Mouse (Mus musculus) stomach, embryonic 14.5 days (tissue): ENCODE measurements at regions not wholly inside any gene's neighbourhood (a gene's known extent, or its start where the extent isn't known, plus 50 kb on each side); places are given as distances from the start of the nearest gene placed in this dataset.

Source experiments
- ATAC-seq: fragments of 200-750 bp; cut with Nextera tagmentation; 2 replicates; pipeline ENCODE4 v1.8.0; 2017; ENCODE audit warnings: low read depth, moderate TSS enrichment; ENCODE audit not compliant: insufficient number of reproducible peaks, insufficient read depth, low FRiP score
- H3K27ac ChIP-seq: fragments of 300-500 bp; sonication (generic); 2 replicates; pipeline ENCODE4 v1.5.1; 2014; ENCODE audit warnings: mild to moderate bottlenecking, low read length, moderate library complexity, mixed read lengths
- H3K27me3 ChIP-seq: fragments of 300-500 bp; sonication (generic); 2 replicates; pipeline ENCODE4 v1.6.1; 2014; ENCODE audit warnings: low read length, control low read depth, mixed read lengths; ENCODE audit not compliant: control insufficient read depth, insufficient read depth
- H3K36me3 ChIP-seq: fragments of 300-500 bp; sonication (generic); 2 replicates; pipeline ENCODE4 v1.6.1; 2014; ENCODE audit warnings: mild to moderate bottlenecking, control low read depth, low read length, moderate library complexity, mixed read lengths; ENCODE audit not compliant: control insufficient read depth, insufficient read depth
- H3K4me1 ChIP-seq: fragments of 300-500 bp; sonication (generic); 2 replicates; pipeline ENCODE4 v1.6.1; 2014; ENCODE audit warnings: low read length, control low read depth, mixed read lengths; ENCODE audit not compliant: control insufficient read depth, insufficient read depth
- H3K4me2 ChIP-seq: fragments of 300-500 bp; sonication (generic); replicated peaks from 2 replicates; pipeline ENCODE4 v1.6.1; 2014; ENCODE audit warnings: low read depth, low read length, control low read depth
- H3K4me3 ChIP-seq: fragments of 300-500 bp; sonication (generic); 2 replicates; pipeline ENCODE4 v1.5.1; 2014; ENCODE audit warnings: low read depth, low read length, control low read depth
- H3K9ac ChIP-seq: fragments of 300-500 bp; sonication (generic); replicated peaks from 2 replicates; pipeline ENCODE4 v1.6.1; 2014; ENCODE audit warnings: low read depth, mild to moderate bottlenecking, control low read depth, low read length, moderate library complexity, mixed read lengths
- H3K9me3 ChIP-seq: fragments of 300-500 bp; sonication (generic); 2 replicates; pipeline ENCODE4 v1.6.1; 2016; ENCODE audit warnings: low read depth, low read length, control low read depth; ENCODE audit not compliant: control insufficient read depth
- WGBS: fragments of 180-500 bp; shearing (Covaris S2); extraction: QIAGEN DNeasy Blood & Tissue Kit; methylation state at CpG from one replicate; pipeline ENCODE4 v1.1.7; 2014; 5-methylcytosine and 5-hydroxymethylcytosine counted together

DNA sequence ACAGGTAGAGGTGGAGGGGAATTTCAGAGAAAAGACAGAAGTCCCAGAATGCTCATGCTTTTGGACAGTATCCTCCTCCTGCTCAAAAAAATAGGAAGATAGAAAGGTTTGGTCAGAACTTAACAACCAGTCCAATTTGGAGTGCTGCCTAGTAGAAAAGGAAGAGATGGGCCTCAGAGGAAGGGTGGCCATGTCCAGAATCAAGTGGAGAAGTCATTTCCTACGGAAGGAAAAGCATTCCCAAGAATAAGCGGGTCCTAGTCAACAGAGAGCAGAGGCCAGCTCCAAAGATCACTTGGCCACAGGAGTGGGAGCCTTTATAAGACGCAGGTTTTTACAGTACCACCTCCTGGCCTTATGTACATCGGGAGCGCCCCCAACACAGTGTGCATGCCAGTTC, 125.3 kb upstream of the Ccdc122 start:
- Histone ChIP-seq H3K36me3 (no peaks in the 10 kb centered on the region), H3K27me3 (no peaks in the 10 kb centered on the region), H3K4me1 (peaks cover 6% of the 10 kb centered on the region), H3K9ac (no peak overlapping the region), H3K27ac (no peak overlapping the region), H3K4me2 (no peak overlapping the region), H3K4me3 (no peak overlapping the region), H3K9me3 (no peaks in the 10 kb centered on the region)
- 86% methylated on average over 5 of the region's 5 CpGs for WGBS
- ATAC-seq: no peak

DNA sequence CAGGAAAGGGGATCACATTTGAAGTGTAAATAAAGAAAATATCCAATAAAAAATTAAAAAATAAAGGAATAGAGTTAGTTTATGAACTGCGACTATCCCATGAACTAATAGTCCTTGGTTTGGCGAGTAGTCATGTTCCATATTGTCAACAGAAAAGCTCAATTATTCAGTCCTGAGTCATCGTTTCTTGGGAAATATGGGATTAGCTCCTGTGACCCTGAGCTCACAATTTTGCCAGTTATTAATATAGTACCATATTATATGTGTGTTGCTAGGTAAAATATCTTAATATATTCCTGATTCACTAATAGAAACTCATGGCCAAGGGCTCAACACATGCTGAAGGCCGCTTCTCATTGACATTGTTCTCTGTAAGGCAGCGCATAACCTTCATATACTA, 126.4 kb upstream of the Ccdc122 start:
- Histone ChIP-seq H3K36me3 (no peaks in the 10 kb centered on the region), H3K27ac (no peak overlapping the region), H3K9ac (no peak overlapping the region), H3K4me3 (no peak overlapping the region), H3K27me3 (no peaks in the 10 kb centered on the region), H3K9me3 (no peaks in the 10 kb centered on the region), H3K4me1 (peaks cover 6% of the 10 kb centered on the region), H3K4me2 (no peak overlapping the region)
- 85% methylated on average over 5 of the region's 5 CpGs for WGBS
- no peak for ATAC-seq

DNA sequence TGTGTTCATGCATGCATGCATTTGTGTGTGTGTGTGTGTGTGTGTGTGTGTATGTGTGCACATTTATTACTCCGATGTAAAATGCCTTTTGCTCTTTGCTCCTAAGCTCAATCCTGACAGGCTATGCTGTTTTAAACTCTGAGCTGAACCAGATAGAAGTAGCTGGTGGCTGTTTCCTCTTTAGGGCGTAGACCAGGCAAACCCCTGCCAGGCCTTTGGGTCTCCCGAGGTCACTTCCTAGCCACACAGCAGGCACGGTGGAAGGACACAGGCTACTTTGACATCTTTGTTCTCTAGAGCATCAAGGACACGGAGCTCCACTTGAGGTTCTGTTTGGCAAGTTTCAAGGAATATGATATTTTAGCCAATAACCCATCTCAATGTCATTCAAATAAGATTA, 128.6 kb upstream of the Ccdc122 start:
- no peak overlapping the region for H3K9ac ChIP-seq
- no peak for ATAC-seq

DNA sequence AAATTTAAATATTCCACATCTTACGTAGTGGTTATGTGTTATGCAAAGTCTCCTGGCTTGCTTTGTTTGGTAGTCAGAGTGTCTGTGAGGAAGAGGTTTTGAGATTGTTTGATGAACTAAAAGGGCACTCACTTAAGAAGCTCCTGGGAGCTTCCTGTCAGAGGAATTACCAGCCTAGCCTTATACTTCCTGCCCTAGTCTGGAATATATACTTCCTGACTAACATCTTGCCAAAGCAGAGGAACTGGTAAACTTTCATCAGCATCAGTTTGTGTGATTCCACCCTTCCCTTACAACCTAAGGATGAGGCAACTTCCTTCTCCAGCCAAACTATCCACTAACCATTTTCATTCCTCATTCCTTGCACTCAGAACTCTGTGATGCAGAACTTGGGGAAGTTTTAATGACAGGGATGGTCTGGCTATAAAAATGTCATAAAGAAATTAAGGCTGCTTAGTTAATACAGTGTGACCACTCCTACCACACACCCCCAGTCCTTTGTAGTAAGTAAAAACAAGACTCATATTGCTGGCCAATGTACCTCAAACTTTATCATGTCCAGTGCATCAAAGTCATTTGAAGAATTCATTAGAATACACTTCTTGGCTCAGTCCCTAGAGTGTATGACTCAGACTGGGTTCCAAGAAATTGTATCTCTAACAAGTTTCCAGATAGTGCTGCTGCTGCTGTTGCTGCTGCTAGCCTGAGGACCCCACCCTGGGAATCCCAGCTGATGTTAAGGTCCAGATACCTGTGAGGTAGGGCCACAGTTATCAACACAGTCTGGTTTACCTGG, 133.4 kb upstream of the Ccdc122 start:
- no peak overlapping the region for H3K9ac ChIP-seq
- no peak overlapping the region for H3K4me3 ChIP-seq
- 0 out of 2 replicates have a peak, but pooled peaks cover 7% of the 10 kb centered on the region for H3K4me1 ChIP-seq
- no peak overlapping the region for H3K27ac ChIP-seq
- ATAC-seq: no peak
- no peaks in the 10 kb centered on the region for H3K9me3 ChIP-seq
- no peaks in the 10 kb centered on the region for H3K27me3 ChIP-seq
- H3K4me2 ChIP-seq: no peak overlapping the region
- no peaks in the 10 kb centered on the region for H3K36me3 ChIP-seq
- 56% methylated on average over 1 of the region's 1 CpGs for WGBS

More for the DNA sequence above, 128.6 kb upstream of the Ccdc122 start:
- Histone ChIP-seq H3K4me3 (no peak overlapping the region), H3K27me3 (no peaks in the 10 kb centered on the region), H3K9me3 (no peaks in the 10 kb centered on the region), H3K4me1 (peaks cover 6% of the 10 kb centered on the region), H3K36me3 (no peaks in the 10 kb centered on the region), H3K27ac (no peak overlapping the region), H3K4me2 (no peak overlapping the region)
- WGBS: 66% methylated on average over 5 of the region's 5 CpGs

DNA sequence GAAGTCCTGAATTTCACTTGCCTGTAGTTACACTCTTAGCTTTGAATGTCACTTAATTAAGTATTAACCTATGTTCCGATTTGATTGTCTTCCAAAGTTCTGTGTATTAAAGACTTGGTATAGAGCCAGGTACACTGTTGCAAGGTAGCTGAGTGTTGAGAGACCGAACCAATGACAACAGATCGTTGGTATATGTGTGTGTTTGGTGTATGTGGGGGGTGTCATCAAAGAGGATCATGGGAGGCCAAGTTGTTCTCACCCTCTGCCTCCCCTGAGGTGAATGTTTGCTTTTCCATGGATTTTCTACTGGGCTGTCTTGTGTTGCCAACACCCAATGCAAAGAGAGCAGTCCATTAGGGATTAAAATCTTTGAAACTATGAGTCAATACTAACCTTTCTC, 135.1 kb upstream of the Ccdc122 start:
- no peaks in the 10 kb centered on the region for H3K9me3 ChIP-seq
- H3K36me3 ChIP-seq: no peaks in the 10 kb centered on the region
- no peak overlapping the region for H3K27ac ChIP-seq
- H3K9ac ChIP-seq: no peak overlapping the region
- H3K4me3 ChIP-seq: no peak overlapping the region
- no peak for ATAC-seq
- 90% methylated on average over 3 of the region's 3 CpGs for WGBS
- H3K4me2 ChIP-seq: no peak overlapping the region
- H3K4me1 ChIP-seq: 0 out of 2 replicates have a peak, but pooled peaks cover 7% of the 10 kb centered on the region
- H3K27me3 ChIP-seq: no peaks in the 10 kb centered on the region

DNA sequence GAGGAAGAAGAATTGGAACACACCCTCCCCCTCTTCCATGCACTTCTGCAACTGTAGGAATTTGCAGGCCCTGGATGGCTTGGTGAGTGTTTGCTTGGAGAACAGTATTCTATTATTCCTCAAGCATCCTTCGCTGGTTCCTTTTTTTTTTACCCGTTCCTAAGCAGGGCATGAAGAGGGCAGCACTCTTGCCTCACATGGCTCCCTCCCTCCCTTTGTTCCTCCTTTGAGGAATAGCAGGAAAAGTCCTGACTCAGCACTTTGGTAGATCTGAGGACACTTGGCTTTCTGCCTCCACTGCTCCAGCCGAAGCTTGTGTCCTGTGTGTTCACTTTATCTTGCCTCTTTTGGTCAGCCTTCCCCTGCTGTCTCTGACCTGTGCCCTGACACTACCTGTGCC, 137.2 kb upstream of the Ccdc122 start:
- Histone ChIP-seq H3K27ac (no peak overlapping the region), H3K27me3 (no peaks in the 10 kb centered on the region), H3K36me3 (no peaks in the 10 kb centered on the region), H3K4me3 (no peak overlapping the region), H3K4me2 (no peak overlapping the region), H3K9ac (no peak overlapping the region), H3K4me1 (0 out of 2 replicates have a peak, but pooled peaks cover 7% of the 10 kb centered on the region), H3K9me3 (no peaks in the 10 kb centered on the region)
- WGBS: 15% methylated on average over 3 of the region's 3 CpGs
- no peak for ATAC-seq

DNA sequence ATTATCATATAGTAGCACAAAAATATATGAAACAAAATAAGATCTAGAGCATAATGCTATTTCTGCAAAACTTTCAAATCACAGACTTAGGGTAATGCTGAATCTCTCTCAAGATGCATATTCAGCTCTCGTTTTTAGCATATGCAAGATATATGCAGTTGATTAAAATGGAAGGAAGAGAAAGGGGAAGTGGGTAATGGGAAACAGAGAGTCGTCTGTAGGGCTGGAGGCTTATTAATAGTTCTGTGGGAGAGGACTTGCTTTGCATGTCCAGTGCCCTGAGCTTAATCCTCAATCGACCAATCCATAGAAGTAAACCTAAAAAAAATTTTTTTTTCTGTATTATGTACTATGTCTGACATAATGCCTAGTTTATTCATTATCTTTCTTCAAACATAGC, 148.9 kb upstream of the Ccdc122 start:
- Histone ChIP-seq H3K27ac (no peak overlapping the region), H3K9me3 (no peaks in the 10 kb centered on the region), H3K4me3 (no peak overlapping the region), H3K4me2 (no peak overlapping the region), H3K27me3 (no peaks in the 10 kb centered on the region), H3K36me3 (no peaks in the 10 kb centered on the region), H3K4me1 (peaks cover 8% of the 10 kb centered on the region), H3K9ac (no peak overlapping the region)
- ATAC-seq: no peak
- WGBS: 72% methylated on average over 3 of the region's 3 CpGs

DNA sequence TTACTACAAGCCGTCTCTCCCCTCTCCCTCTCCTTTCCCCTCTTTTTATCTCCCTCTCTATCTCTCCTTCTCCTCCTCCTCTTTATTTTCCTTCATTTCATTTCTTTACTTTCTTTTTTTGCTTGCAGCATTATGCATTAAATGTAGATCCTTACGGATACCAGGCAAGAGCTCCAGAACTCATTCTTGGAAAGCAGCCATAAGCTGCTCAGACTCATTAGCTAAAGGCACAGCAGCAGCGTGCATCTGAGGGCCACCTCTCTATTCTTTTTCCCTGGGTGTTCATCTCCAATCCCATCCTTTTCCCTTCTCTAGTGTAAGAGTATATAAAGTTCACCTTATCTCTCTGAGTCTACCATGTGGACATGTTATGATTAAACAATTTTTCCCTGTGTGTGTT, 149.4 kb upstream of the Ccdc122 start:
- Histone ChIP-seq H3K9me3 (no peaks in the 10 kb centered on the region), H3K4me3 (no peak overlapping the region), H3K9ac (no peak overlapping the region), H3K4me1 (peaks cover 13% of the 10 kb centered on the region), H3K36me3 (no peaks in the 10 kb centered on the region), H3K4me2 (no peak overlapping the region), H3K27me3 (no peaks in the 10 kb centered on the region), H3K27ac (no peak overlapping the region)
- WGBS: 41% methylated on average over 3 of the region's 3 CpGs
- ATAC-seq: no peak

DNA sequence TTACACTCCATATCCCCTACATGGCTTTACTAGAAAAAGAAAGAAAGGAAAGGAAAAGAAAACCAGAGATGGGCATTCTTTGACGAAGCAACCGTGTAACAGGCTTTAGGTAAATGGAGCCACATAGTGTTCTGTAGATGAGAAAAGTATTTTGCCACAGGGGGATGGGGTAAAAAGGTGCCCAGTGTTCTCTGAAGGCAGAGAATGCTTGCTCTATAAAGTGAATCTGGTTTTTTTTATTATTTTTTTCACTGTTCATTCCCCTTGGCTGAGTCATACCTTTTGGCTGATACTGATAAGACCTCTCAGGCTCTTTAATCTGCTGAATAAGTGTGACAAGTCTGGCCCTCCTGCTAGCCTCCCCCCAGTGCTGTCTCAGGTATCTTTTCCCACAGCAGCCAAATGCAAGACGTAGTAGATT, 153.3 kb upstream of the Ccdc122 start:
- Histone ChIP-seq H3K36me3 (no peaks in the 10 kb centered on the region), H3K4me1 (peaks cover 13% of the 10 kb centered on the region), H3K4me2 (no peak overlapping the region), H3K9ac (no peak overlapping the region), H3K27me3 (no peaks in the 10 kb centered on the region), H3K4me3 (no peak overlapping the region), H3K27ac (no peak overlapping the region), H3K9me3 (no peaks in the 10 kb centered on the region)
- peak; percentile 42; the same call in 1 of the 2 replicates for ATAC-seq
- WGBS: 37% methylated on average over 3 of the region's 3 CpGs
